Mouse (Mus musculus): ENCODE measurements around the gene Rgs8.

Gene Rgs8

GRCm38 (mm10) chr1:153675591-153675990 lies 22.8 kb downstream of the Rgs8 start:
- CTCF ChIA-PET = no interaction called here

- CTCF ChIA-PET = no interaction called here
Measured at GRCm38 (mm10) chr1:153677635-153678034, 24.8 kb downstream of the Rgs8 start.

- CTCF ChIA-PET = no interaction called here
Measured at GRCm38 (mm10) chr1:153679147-153679546, 26.3 kb downstream of the Rgs8 start.

- CTCF ChIA-PET = no interaction called here
Measured at GRCm38 (mm10) chr1:153679653-153680052, 26.8 kb downstream of the Rgs8 start.

- CTCF ChIA-PET = no interaction called here
Measured at GRCm38 (mm10) chr1:153680363-153680762, 27.5 kb downstream of the Rgs8 start.

GRCm38 (mm10) chr1:153681036-153681435 lies 28.2 kb downstream of the Rgs8 start:
- CTCF ChIA-PET = no interaction called here

GRCm38 (mm10) chr1:153683190-153683589 lies 30.4 kb downstream of the Rgs8 start:
- CTCF ChIA-PET = no interaction called here

- CTCF ChIA-PET = no interaction called here
Measured at GRCm38 (mm10) chr1:153685630-153686029, 32.8 kb downstream of the Rgs8 start.

- CTCF ChIA-PET = no interaction called here
Measured at GRCm38 (mm10) chr1:153692526-153692925, 39.7 kb downstream of the Rgs8 start.

GRCm38 (mm10) chr1:153694372-153695120 lies 41.7 kb downstream of the Rgs8 start:
- CTCF ChIA-PET = no interaction called here

- CTCF ChIA-PET = interaction anchor here (0.6 kb wide), 1 partner anchor 25 kb away, joined by 8 read pairs; no protein-coding TSS in a partner anchor
Measured at GRCm38 (mm10) chr1:153695398-153695797, 42.6 kb downstream of the Rgs8 start.

GRCm38 (mm10) chr1:153696093-153696492 lies 43.3 kb downstream of the Rgs8 start:
- CTCF ChIA-PET = no interaction called here

- CTCF ChIA-PET = no interaction called here
Measured at GRCm38 (mm10) chr1:153696541-153696940, 43.7 kb downstream of the Rgs8 start.

GRCm38 (mm10) chr1:153697581-153698251 lies 44.9 kb downstream of the Rgs8 start:
- CTCF ChIA-PET = no interaction called here

GRCm38 (mm10) chr1:153698311-153699084 lies 45.7 kb downstream of the Rgs8 start:
- CTCF ChIA-PET = no interaction called here

- CTCF ChIA-PET = no interaction called here
Measured at GRCm38 (mm10) chr1:153700448-153701063, 47.7 kb downstream of the Rgs8 start.

- CTCF ChIA-PET = no interaction called here
Measured at GRCm38 (mm10) chr1:153701461-153701860, 48.6 kb downstream of the Rgs8 start.

GRCm38 (mm10) chr1:153702166-153702852 lies 49.5 kb downstream of the Rgs8 start:
- CTCF ChIA-PET = no interaction called here

- CTCF ChIA-PET = no interaction called here
Measured at GRCm38 (mm10) chr1:153702853-153703410, 50.1 kb downstream of the Rgs8 start.

GRCm38 (mm10) chr1:153703445-153703991 lies 50.7 kb downstream of the Rgs8 start:
- CTCF ChIA-PET = no interaction called here

GRCm38 (mm10) chr1:153704174-153704573 lies 51.3 kb downstream of the Rgs8 start:
- CTCF ChIA-PET = no interaction called here

Measured in spleen, embryonic (tissue).